Mouse (Mus musculus) midbrain, embryonic 10.5 days (tissue): ENCODE results near the gene Dcst2. TPM values are rescaled to one million over a fixed set of nuclear protein-coding genes. Genes with fewer than 3 reads are reported as not detected.

Experiments used
- DNase-seq: peaks from one replicate; pipeline ENCODE4 v3.0.0-alpha.2; 2017; ENCODE audit warnings: low spot score
- H3K27ac ChIP-seq: fragments of 300-500 bp; sonication (generic); replicated peaks from 2 replicates; pipeline ENCODE4 v1.5.1; 2016; ENCODE audit warnings: mild to moderate bottlenecking
- H3K27me3 ChIP-seq: fragments of 300-500 bp; sonication (generic); 2 replicates; pipeline ENCODE4 v1.6.1; 2016; ENCODE audit warnings: low read depth, mild to moderate bottlenecking; ENCODE audit not compliant: poor library complexity, severe bottlenecking
- H3K36me3 ChIP-seq: fragments of 300-500 bp; sonication (generic); 2 replicates; pipeline ENCODE4 v1.6.1; 2016; ENCODE audit warnings: mild to moderate bottlenecking, moderate library complexity
- H3K4me1 ChIP-seq: fragments of 300-500 bp; sonication (generic); 2 replicates; pipeline ENCODE4 v1.6.1; 2016
- H3K4me3 ChIP-seq: fragments of 300-500 bp; sonication (generic); 2 replicates; pipeline ENCODE4 v1.5.1; 2016; ENCODE audit warnings: mild to moderate bottlenecking, moderate library complexity
- H3K9me3 ChIP-seq: fragments of 300-500 bp; sonication (generic); replicated peaks from 2 replicates; pipeline ENCODE4 v1.6.1; 2016; ENCODE audit warnings: mild to moderate bottlenecking
- WGBS: fragments of 180-500 bp; shearing (Covaris S2); methylation state at CpG from one replicate; pipeline ENCODE4 v1.1.7; 2016; 5-methylcytosine and 5-hydroxymethylcytosine counted together
- polyA plus RNA-seq: library from polyadenylated mRNA; unstranded; fragments of >200 nt; fragmentation: Nextera tagmentation; extraction: Ambion mirVana; gene quantifications from 2 replicates; pipeline ENCODE4 v1.2.1, GENCODE M21; 2016

The Dcst2 gene
- polyA plus RNA-seq, 1 experiment from 2014 or later, result 0.12 TPM

DNA sequence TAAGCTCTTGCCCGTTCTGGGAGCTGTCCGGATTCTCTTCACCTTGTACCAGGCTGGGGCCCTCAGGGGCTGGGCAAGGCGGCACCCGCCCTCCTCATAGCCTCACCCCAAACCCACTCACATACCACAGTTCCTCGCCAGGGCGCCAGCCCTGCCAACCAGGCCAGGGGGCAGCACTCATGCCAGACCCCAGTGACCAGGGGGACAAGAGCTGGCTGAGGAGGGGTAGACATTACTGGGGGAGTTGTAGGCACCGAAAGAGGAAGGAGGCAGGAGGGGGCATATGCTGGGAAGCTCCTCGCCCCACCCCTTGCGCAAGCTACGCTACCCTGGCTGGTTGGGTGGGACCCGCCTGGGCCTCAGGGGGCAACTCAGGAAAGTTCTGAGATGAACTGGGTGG is 25.9 kb downstream of the Dcst2 start:
- Histone ChIP-seq H3K27me3 (peaks cover 58% of the 10 kb centered on the region), H3K9me3 (no peaks in the 10 kb centered on the region), H3K4me3 (peak overlapping the region; percentile 18; the same call in 1 of the 2 replicates), H3K36me3 (no peaks in the 10 kb centered on the region), H3K4me1 (peaks cover 67% of the 10 kb centered on the region), H3K27ac (0 out of 2 replicates have a peak overlapping the region, but pooled peaks have one; percentile 46)
- WGBS, result 67% methylated on average over 11 of the region's 11 CpGs
- no peak for DNase-seq

DNA sequence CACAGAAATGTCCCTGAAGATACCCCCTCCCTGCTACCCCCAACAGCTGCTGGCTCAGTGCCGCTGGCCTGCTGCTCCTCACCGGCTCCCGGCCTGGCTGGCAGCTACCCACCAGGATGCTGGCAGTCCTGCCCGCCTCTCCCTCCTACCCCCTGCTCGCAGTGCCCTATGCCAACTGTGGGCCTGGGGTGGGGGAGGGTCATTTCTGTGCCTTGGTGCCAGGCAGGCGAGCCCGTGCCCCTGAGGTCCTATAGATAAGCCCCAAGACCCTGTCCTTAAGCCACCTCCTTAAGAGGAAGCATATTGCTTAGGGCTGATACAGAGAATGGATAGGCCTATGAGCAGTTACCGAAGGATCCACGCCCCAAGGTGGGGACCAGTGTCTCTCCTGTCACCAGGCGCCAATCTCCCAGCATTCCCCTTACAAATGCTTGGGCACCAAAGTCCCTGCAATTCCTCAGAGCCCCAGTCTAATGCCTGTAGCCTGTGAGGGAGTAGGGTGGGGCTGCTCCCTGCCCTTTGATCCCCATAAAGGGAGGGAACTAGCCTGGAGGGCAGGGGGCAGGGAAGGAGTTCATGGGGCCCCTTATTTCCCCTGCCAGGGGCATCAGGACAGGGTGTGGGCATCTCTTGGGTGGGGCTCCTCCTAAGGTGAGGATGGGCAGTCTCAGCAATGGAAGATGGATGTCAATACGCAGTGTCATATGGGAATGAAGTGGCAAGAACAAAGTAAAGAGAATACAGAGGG is 26.5 kb downstream of the Dcst2 start:
- 79% methylated on average over 11 of the region's 11 CpGs for WGBS
- Histone ChIP-seq H3K27me3 (peaks cover 64% of the 10 kb centered on the region), H3K4me3 (no peak overlapping the region), H3K27ac (0 out of 2 replicates have a peak overlapping the region, but pooled peaks have one; percentile 19), H3K4me1 (peaks cover 74% of the 10 kb centered on the region), H3K36me3 (no peaks in the 10 kb centered on the region), H3K9me3 (no peaks in the 10 kb centered on the region)
- DNase-seq, result no peak

DNA sequence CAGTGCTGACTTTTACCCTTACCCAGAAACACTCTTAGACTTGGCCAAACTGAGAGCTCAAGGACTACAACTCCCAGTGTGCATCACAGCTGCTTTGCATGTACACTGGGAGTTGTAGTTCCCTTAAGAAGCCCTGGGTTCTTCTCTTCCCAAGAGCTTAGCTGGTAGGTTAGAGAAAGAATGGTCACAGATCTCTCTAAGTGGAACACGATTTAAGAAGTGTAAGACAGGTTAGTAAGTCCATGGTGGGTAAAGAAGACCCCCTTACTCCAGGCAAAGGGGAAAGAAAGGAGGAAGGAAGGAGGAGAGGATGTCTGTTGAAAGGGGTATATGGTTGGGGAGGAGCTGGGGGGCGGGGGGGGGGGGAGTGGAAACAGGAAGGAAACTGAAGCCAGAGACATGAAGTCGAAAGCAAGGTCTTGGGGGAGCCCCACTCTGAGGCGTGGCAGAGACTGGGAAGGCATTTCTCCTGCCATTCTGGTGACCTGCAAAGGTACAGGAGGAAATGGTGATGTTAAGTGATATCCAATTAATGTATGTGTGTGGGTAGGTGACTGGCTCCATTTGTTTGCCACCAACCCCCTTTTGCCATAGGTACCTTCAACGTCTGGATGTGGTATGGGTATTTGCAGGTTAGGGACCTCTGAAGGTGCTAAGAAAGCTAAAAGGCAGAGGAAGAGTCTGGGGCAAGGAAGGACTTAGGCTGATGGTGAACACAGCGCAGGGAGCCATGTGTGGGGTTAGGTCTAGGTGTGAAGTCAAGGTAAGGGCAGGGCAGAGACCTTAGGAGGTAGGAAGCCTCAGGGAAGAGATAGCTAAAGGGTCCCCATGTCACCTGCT is 27.3 kb downstream of the Dcst2 start:
- Histone ChIP-seq H3K4me1 (peaks cover 79% of the 10 kb centered on the region), H3K27ac (no peak overlapping the region), H3K4me3 (no peak overlapping the region), H3K9me3 (no peaks in the 10 kb centered on the region), H3K27me3 (peaks cover 64% of the 10 kb centered on the region), H3K36me3 (no peaks in the 10 kb centered on the region)
- no peak for DNase-seq
- 74% methylated on average over 6 of the region's 6 CpGs for WGBS

DNA sequence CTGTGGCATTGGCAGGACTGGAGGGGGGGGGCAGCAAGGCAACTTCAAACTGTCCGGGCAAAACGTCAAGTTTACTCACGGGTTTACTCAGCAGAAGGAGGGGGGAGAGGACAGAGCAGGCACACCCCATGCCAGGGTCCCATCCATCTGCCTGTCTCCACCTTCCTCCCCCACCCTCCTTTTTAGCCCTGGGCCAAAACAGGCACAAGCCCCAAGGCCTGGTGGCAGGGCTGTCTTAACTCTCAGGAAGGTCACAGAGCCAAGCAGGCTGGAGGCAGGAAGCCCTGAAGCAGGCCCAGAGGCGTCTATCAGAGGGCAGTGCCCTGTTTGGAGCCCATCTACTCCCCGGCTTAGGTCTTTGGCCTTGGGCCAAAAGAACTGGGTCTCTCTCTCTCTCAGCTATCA is 28.3 kb downstream of the Dcst2 start:
- H3K27me3 ChIP-seq, result peaks cover 61% of the 10 kb centered on the region
- no peak for DNase-seq
- H3K9me3 ChIP-seq, result no peaks in the 10 kb centered on the region
- H3K36me3 ChIP-seq, result no peaks in the 10 kb centered on the region
- 71% methylated on average over 5 of the region's 5 CpGs for WGBS
- H3K4me1 ChIP-seq, result peaks cover 79% of the 10 kb centered on the region
- H3K4me3 ChIP-seq, result peak overlapping the region; percentile 61; the same call in 1 of the 2 replicates
- no peak overlapping the region for H3K27ac ChIP-seq

DNA sequence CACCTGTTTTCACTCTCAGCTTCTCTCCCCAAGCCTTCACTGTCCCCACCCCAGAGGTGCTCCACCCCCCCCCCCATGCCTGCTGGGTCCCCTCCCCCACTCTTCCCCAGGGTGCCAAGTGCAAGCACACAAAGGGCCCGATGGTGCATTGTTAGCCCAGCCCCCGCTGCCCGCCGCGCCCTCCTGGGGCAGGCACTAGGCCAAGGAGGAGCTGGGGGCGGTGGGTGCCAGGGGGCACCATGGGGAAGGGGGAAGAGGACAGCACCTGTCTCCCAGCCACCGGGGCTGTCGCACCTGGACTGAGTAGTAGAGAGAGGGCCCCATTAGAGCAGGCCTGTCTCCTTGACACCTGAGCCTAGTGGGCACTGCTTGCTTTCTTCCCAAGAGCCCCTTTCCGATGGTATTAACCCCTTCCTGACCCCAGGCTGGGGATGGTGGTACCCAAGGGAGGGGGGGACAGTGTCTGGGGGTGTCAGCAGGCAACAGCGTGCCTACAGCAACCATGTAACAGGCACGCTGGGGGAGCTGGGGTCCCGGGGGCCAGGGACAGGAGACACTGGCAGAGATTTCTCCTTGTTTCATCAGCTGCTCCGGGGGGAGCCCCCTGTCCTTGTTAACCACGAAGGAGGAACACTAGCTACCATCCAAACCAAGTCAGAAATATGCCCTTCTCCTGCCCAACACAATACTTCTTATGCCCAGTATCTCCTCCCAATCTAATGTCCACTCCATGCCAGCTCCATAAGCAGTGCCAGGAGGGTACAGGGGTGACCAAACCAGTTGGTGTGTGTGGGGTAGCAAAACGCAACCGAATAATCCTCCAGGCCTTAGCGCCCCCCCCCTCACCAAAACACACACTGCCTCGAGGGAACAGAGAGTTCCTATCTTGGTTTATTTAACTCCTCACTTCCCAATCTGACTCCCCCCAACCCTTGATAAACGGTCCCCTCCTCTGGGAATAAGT is 29.2 kb downstream of the Dcst2 start:
- H3K9me3 ChIP-seq, result no peaks in the 10 kb centered on the region
- H3K4me3 ChIP-seq, result peak overlapping the region; percentile 61
- 14% methylated on average over 19 of the region's 19 CpGs for WGBS
- no peak for DNase-seq
- H3K27ac ChIP-seq, result peak overlapping the region; percentile 88
- H3K36me3 ChIP-seq, result no peaks in the 10 kb centered on the region
- peaks cover 60% of the 10 kb centered on the region for H3K27me3 ChIP-seq
- peaks cover 81% of the 10 kb centered on the region for H3K4me1 ChIP-seq

DNA sequence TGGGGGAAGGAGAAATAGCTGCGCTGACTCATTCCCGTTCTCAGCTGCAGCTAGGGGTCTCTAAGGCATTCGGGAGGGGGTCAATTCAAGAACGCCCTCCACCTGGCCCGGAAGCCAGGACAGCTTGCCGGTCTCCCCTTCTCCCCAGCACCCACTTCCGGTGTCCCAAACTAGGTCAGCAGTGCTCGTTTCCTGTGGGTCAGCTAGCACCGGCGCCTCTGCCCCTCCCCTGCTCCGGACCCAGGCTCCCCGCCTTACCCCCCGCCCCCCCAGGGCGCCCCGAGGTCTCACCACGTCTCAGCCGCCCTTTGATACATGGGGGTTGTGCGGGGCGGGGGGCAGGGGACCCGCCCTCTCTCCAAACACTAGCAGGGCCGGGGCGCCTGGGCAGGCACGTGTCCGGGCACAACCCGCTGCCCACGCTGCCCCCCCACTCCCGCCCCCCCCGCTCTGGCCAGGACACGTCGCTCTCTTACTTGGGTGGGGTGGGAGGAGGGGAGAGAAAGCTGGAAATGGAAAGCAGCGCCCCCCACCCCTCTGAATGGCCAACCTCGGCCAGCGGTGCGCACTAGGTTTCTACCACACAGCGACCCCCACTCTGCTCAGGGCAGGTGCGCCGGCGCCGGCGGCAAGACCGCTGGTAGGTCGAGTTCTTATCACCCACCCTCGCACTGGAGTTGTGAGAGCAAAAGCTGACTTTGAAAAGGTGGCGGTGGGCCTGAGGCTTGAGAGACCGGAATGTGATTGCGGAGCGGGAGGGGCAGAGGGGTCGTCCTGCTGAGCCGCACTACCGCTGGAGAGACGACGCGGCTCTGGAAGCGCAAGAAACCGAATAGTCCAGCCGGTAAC is 30.1 kb downstream of the Dcst2 start:
- under 1% methylated on average over 55 of the region's 56 CpGs for WGBS
- peak overlapping the region; percentile 61 for H3K4me3 ChIP-seq
- no peaks in the 10 kb centered on the region for H3K36me3 ChIP-seq
- H3K27me3 ChIP-seq, result peaks cover 54% of the 10 kb centered on the region
- DNase-seq, result peak; percentile 63
- H3K9me3 ChIP-seq, result no peaks in the 10 kb centered on the region
- peak overlapping the region; percentile 88 for H3K27ac ChIP-seq
- peaks cover 86% of the 10 kb centered on the region for H3K4me1 ChIP-seq

DNA sequence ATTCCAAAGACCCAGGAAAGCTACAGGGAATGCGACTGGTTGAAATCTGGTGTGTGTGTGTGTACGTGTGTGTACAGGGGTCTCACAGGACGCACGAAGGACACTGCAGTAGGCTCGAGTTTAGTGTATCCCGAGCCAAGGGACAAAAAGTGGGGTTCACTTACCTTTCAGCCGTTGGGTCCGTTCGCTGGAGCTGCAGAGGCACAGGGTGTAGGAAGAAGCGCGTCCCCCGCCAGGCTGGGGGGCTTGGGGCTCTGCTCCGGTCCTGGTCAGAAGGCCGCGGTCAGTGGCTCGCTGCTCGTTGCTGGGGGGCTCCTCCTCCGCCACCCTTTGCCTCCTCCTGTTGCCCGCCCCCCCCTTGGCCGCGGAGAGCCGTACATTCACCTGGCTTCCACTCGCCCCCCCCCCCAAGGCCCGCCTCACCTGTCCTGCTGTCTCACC is 31.1 kb downstream of the Dcst2 start:
- H3K9me3 ChIP-seq, result no peaks in the 10 kb centered on the region
- under 1% methylated on average over 21 of the region's 24 CpGs for WGBS
- peaks cover 49% of the 10 kb centered on the region for H3K27me3 ChIP-seq
- no peaks in the 10 kb centered on the region for H3K36me3 ChIP-seq
- H3K4me1 ChIP-seq, result peaks cover 77% of the 10 kb centered on the region
- DNase-seq, result no peak
- peak overlapping the region; percentile 61 for H3K4me3 ChIP-seq
- H3K27ac ChIP-seq, result peak overlapping the region; percentile 88

DNA sequence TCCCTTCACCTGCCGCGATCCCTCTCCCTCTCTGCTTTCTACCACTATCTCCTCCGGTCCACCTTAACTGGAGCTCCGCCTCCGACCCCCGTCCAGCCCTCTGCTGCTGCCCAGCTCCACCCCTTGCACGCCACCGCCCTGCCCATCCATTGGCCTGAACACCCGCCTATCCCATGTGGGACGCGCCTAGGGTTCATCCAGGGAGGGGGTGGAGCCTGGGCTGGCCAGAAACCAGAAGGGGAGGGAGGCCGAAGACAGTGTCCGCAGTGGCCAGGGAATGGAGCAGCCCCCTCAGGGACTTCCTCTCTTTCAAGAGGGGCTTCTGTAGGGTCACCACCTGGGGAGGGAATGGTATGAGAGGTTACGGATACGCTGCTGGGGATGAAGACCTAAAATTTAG is 31.8 kb downstream of the Dcst2 start:
- Histone ChIP-seq H3K27me3 (peaks cover 49% of the 10 kb centered on the region), H3K4me1 (peaks cover 71% of the 10 kb centered on the region), H3K9me3 (no peaks in the 10 kb centered on the region), H3K36me3 (no peaks in the 10 kb centered on the region), H3K27ac (peak overlapping the region; percentile 88), H3K4me3 (peak overlapping the region; percentile 61)
- 0% methylated on average over 15 of the region's 15 CpGs for WGBS
- peak; percentile 98 for DNase-seq

DNA sequence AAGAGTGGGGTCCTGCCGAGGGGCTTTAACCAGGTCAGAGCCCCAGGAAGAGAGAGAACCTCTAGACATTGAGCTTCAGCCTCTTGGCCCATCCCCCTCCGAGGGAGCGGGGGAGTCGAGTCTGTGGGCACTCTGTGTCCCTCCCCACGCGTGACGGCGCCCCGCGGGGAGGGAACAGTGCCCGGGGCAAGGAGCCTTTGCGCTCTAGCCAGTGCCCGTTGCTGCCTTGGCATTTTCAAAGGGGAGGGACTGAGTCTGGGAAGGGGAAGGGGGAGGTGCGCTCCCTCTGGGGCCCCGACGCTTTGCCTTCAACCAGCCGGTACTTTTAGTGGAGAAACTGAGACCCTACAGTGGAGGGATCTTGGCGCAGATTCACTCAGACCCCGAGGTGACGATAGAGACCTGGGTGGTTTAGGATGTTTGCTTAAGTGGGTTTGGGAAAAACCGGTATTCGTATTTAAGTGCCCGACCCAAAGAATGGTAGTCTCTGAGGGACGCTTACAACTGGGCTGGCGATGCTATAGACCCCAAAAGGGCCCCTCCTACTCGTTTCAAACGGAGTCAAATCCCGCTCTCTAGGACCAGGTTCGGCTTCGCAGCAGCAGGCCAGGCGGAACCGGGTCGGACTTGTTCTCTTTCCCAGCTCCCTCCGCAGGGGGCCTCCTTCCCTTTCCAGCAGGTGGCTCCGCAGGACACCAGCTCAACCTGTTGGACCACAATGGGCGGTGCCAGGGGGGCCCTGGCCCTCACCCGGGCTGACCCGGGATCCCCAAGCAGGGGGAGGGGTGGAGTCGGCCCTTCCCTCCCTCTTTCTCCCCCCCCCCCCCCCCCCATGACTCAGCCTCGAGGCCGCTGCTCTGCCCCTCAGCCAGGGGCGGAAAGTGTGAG is 32.5 kb downstream of the Dcst2 start, which contains the start of gene Zbtb7b:
Gene Zbtb7b (minus strand): TSS at position 771 of the 888 bp plus-strand sequence.
- Histone ChIP-seq H3K9me3 (no peaks in the 10 kb centered on the region), H3K4me1 (peaks cover 69% of the 10 kb centered on the region), H3K4me3 (peak within 1 kb of the TSS; percentile 61), H3K27me3 (peaks cover 49% of the 10 kb centered on the region), H3K27ac (peak within 1 kb of the TSS; percentile 88), H3K36me3 (no peaks in the 10 kb centered on the region)
- WGBS, result 0% methylated on average over 41 of the region's 42 CpGs
- peak; percentile 70 for DNase-seq

DNA sequence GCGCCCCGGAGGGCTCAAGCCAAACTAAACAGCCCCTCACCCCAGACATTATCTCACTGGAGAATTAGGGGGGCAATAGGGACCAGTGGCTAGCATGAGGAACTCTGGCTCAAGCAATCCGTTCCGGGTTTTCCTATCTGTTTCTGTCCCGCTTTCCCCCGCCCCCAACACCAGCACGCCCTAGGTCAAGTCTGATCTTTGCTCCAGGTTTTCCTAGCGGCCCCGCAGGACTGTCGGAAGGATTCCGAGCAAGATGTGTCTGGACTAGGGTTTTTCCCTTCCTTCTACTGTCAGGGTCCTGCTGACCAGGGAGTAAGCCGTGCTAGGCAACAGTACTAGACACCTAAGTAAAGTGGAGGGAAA is 33.1 kb downstream of the Dcst2 start:
- Histone ChIP-seq H3K9me3 (no peaks in the 10 kb centered on the region), H3K4me1 (peaks cover 69% of the 10 kb centered on the region), H3K4me3 (peak overlapping the region; percentile 61), H3K27me3 (peaks cover 42% of the 10 kb centered on the region), H3K36me3 (no peaks in the 10 kb centered on the region), H3K27ac (peak overlapping the region; percentile 88)
- peak; percentile 89 for DNase-seq
- WGBS, result under 1% methylated on average over 12 of the region's 12 CpGs

DNA sequence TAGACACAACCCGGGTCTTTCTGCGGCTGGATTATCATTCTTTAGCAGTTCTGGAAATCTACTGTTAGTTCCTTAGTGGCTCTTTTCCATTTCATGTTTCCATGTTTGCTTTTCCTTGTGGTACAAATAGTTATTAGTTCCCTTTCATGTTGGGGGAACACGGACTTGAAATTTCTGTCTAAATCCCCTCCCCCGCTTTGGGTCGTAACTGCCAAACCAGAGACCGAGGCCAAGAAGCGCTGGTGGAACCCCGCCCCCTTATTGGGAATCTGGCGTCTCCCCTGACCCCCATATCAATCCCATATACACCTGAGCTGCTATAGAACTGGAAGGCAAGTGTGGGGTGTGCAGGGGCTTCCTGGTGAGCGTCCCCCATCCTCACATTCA is 33.6 kb downstream of the Dcst2 start:
- Histone ChIP-seq H3K27ac (peak overlapping the region; percentile 88), H3K36me3 (0 out of 2 replicates have a peak, but pooled peaks cover 2% of the 10 kb centered on the region), H3K27me3 (peaks cover 37% of the 10 kb centered on the region), H3K9me3 (no peaks in the 10 kb centered on the region), H3K4me1 (peaks cover 65% of the 10 kb centered on the region), H3K4me3 (peak overlapping the region; percentile 61)
- no peak for DNase-seq
- WGBS, result under 1% methylated on average over 10 of the region's 10 CpGs
